Mouse (Mus musculus) liver, embryonic 13.5 days (tissue): ENCODE results near the gene Uhrf1. TPM values are rescaled to one million over a fixed set of nuclear protein-coding genes. Genes with fewer than 3 reads are reported as not detected.

Experiments used
- ATAC-seq: fragments of 200-750 bp; cut with Nextera tagmentation; 2 replicates; pipeline ENCODE4 v1.8.0; 2017; ENCODE audit warnings: low read depth, mild to moderate bottlenecking, moderate number of reproducible peaks, moderate library complexity
- DNase-seq: peaks from one replicate; pipeline ENCODE4 v3.0.0; 2022
- H3K27ac ChIP-seq: fragments of 300-500 bp; sonication (generic); 2 replicates; pipeline ENCODE4 v1.5.1; 2015; ENCODE audit warnings: moderate library complexity, mild to moderate bottlenecking, inconsistent platforms
- H3K27me3 ChIP-seq: fragments of 300-500 bp; sonication (generic); 2 replicates; pipeline ENCODE4 v1.6.1; 2015; ENCODE audit warnings: mild to moderate bottlenecking, inconsistent platforms
- H3K36me3 ChIP-seq: fragments of 300-500 bp; sonication (generic); 2 replicates; pipeline ENCODE4 v1.6.1; 2015; ENCODE audit warnings: mild to moderate bottlenecking, inconsistent platforms
- H3K4me1 ChIP-seq: fragments of 300-500 bp; sonication (generic); replicated peaks from 2 replicates; pipeline ENCODE4 v1.6.1; 2015; ENCODE audit warnings: inconsistent platforms
- H3K4me2 ChIP-seq: fragments of 300-500 bp; sonication (generic); 2 replicates; pipeline ENCODE4 v1.6.1; 2015; ENCODE audit warnings: inconsistent platforms, mild to moderate bottlenecking, moderate library complexity
- H3K4me3 ChIP-seq: fragments of 300-500 bp; sonication (generic); replicated peaks from 2 replicates; pipeline ENCODE4 v1.5.1; 2015; ENCODE audit warnings: mild to moderate bottlenecking, inconsistent platforms
- H3K9ac ChIP-seq: fragments of 300-500 bp; sonication (generic); 2 replicates; pipeline ENCODE4 v1.6.1; 2015; ENCODE audit warnings: mild to moderate bottlenecking, inconsistent platforms
- H3K9me3 ChIP-seq: fragments of 300-500 bp; sonication (generic); replicated peaks from 2 replicates; pipeline ENCODE4 v1.6.1; 2016; ENCODE audit warnings: inconsistent platforms
- WGBS: fragments of 180-500 bp; shearing (Covaris S2); methylation state at CpG from one replicate; pipeline ENCODE4 v1.1.7; 2015; ENCODE audit not compliant: insufficient replicate concordance; 5-methylcytosine and 5-hydroxymethylcytosine counted together
- polyA plus RNA-seq: library from polyadenylated mRNA; unstranded; fragments of >200 nt; fragmentation: Nextera tagmentation; extraction: Ambion mirVana; gene quantifications from 2 replicates; pipeline ENCODE4 v1.2.1, GENCODE M21; 2015

Gene Uhrf1
- polyA plus RNA-seq, 1 experiment from 2014 or later = 121 TPM

GRCm38 (mm10) chr17:56372109-56372508, 69.0 kb downstream of the Uhrf1 start:
- H3K4me3 ChIP-seq = no peak overlapping the region
- WGBS = 61% methylated on average over 4 of the region's 4 CpGs
- H3K4me1 ChIP-seq = peaks cover 6% of the 10 kb centered on the region
- no peak overlapping the region for H3K27ac ChIP-seq
- DNase-seq (no peak), ATAC-seq (no peak)
- H3K27me3 ChIP-seq = no peaks in the 10 kb centered on the region
- H3K9me3 ChIP-seq = no peaks in the 10 kb centered on the region
- peaks cover 16% of the 10 kb centered on the region; the same call in 1 of the 2 replicates for H3K36me3 ChIP-seq
- H3K4me2 ChIP-seq = no peak overlapping the region
- no peak overlapping the region for H3K9ac ChIP-seq

Other genes with a start within 250 kb of the Uhrf1 start
- 14.2 and 15.6 TPM in 2 replicates for gene Ubxn6, start 228.3 kb upstream of the Uhrf1 start, polyA plus RNA-seq
- 59.0 and 64.9 TPM in 2 replicates for gene Hdgfl2, start 223.7 kb upstream of the Uhrf1 start, polyA plus RNA-seq
- gene Plin4, start 193.5 kb upstream of the Uhrf1 start, polyA plus RNA-seq = not detected in 2 replicates
- gene Plin5, start 185.7 kb upstream of the Uhrf1 start, polyA plus RNA-seq = 0.23 and 0.32 TPM in 2 replicates
- 0.36 and 0.43 TPM in 2 replicates for gene Lrg1, start 181.3 kb upstream of the Uhrf1 start, polyA plus RNA-seq
- gene Sema6b, start 163.0 kb upstream of the Uhrf1 start, polyA plus RNA-seq = 0.51 and 0.55 TPM in 2 replicates
- gene Tnfaip8l1, start 140.8 kb upstream of the Uhrf1 start, polyA plus RNA-seq = 2.7 and 2.9 TPM in 2 replicates
- gene Mydgf, start 119.4 kb upstream of the Uhrf1 start, polyA plus RNA-seq = 59.2 and 66.7 TPM in 2 replicates
- gene Dpp9, start 84.4 kb upstream of the Uhrf1 start, polyA plus RNA-seq = 19.6 and 23.0 TPM in 2 replicates
- 6.1 and 7.1 TPM in 2 replicates for gene Fem1a, start 46.5 kb upstream of the Uhrf1 start, polyA plus RNA-seq
- 2.3 and 2.7 TPM in 2 replicates for gene Ticam1, start 26.5 kb upstream of the Uhrf1 start, polyA plus RNA-seq
- gene Plin3, start 10.4 kb upstream of the Uhrf1 start, polyA plus RNA-seq = 24.9 and 27.1 TPM in 2 replicates
- gene Arrdc5, start 3.0 kb upstream of the Uhrf1 start, polyA plus RNA-seq = not detected in 2 replicates
- gene Kdm4b, start 22.7 kb downstream of the Uhrf1 start, polyA plus RNA-seq = 6.1 and 7.1 TPM in 2 replicates
- gene Ptprs, start 173.2 kb downstream of the Uhrf1 start, polyA plus RNA-seq = 6.2 and 7.6 TPM in 2 replicates
- not detected in 2 replicates for gene Znrf4, start 209.1 kb downstream of the Uhrf1 start, polyA plus RNA-seq